Mouse (Mus musculus): Measurements from ENCODE around the gene Myo16. TPM values are rescaled to one million over a fixed set of nuclear protein-coding genes. Genes with fewer than 3 reads are reported as not detected.

The Myo16 gene
- polyA plus RNA-seq, 1 experiment, result 0.66 TPM

GRCm38 (mm10) chr8:10458151-10458649 is 304.5 kb downstream of the Myo16 start:
- WGBS, result 89% methylated on average over 9 of the region's 9 CpGs
- no peak for TF ChIP-seq POLR2A (IDR thresholded peaks at IDR 0.05; ENCODE audit: control insufficient read depth, extremely low read depth, insufficient read depth, low read length, poor library complexity)
- no peak for TF ChIP-seq CTCF (IDR thresholded peaks at IDR 0.05; ENCODE audit: borderline replicate concordance, control insufficient read depth, extremely low read depth, insufficient read depth, low read length, poor library complexity)
- Histone ChIP-seq H3K36me3 (ENCODE audit: control insufficient read depth, insufficient read depth, low read length) (no peaks in the 10 kb centered on the region), H3K27ac (ENCODE audit: control insufficient read depth, insufficient read depth, low read length) (no peak overlapping the region), H3K4me3 (ENCODE audit: control insufficient read depth, insufficient read depth, low read length) (no peak overlapping the region), H3K4me1 (replicated peaks; ENCODE audit: control insufficient read depth, insufficient read depth, low read length) (no peaks in the 10 kb centered on the region), H3K27me3 (ENCODE audit: control insufficient read depth, insufficient read depth, low read length) (no peaks in the 10 kb centered on the region)
- DNase-seq, result no peak

GRCm38 (mm10) chr8:10462271-10462670 is 308.6 kb downstream of the Myo16 start:
- no peak for DNase-seq
- no peaks in the 10 kb centered on the region for H3K27me3 ChIP-seq (ENCODE audit: control insufficient read depth, insufficient read depth, low read length)
- no peak overlapping the region for H3K27ac ChIP-seq (ENCODE audit: control insufficient read depth, insufficient read depth, low read length)
- H3K4me3 ChIP-seq (ENCODE audit: control insufficient read depth, insufficient read depth, low read length), result no peak overlapping the region
- H3K36me3 ChIP-seq (ENCODE audit: control insufficient read depth, insufficient read depth, low read length), result no peaks in the 10 kb centered on the region
- no peak for TF ChIP-seq CTCF (IDR thresholded peaks at IDR 0.05; ENCODE audit: borderline replicate concordance, control insufficient read depth, extremely low read depth, insufficient read depth, low read length, poor library complexity)
- no peak for TF ChIP-seq POLR2A (IDR thresholded peaks at IDR 0.05; ENCODE audit: control insufficient read depth, extremely low read depth, insufficient read depth, low read length, poor library complexity)
- 70% methylated on average over 5 of the region's 5 CpGs for WGBS
- no peaks in the 10 kb centered on the region for H3K4me1 ChIP-seq (replicated peaks; ENCODE audit: control insufficient read depth, insufficient read depth, low read length)

GRCm38 (mm10) chr8:10468490-10468889 is 314.8 kb downstream of the Myo16 start:
- H3K4me1 ChIP-seq (replicated peaks; ENCODE audit: control insufficient read depth, insufficient read depth, low read length), result no peaks in the 10 kb centered on the region
- no peaks in the 10 kb centered on the region for H3K36me3 ChIP-seq (ENCODE audit: control insufficient read depth, insufficient read depth, low read length)
- TF ChIP-seq CTCF (IDR thresholded peaks at IDR 0.05; ENCODE audit: borderline replicate concordance, control insufficient read depth, extremely low read depth, insufficient read depth, low read length, poor library complexity) (no peak), POLR2A (IDR thresholded peaks at IDR 0.05; ENCODE audit: control insufficient read depth, extremely low read depth, insufficient read depth, low read length, poor library complexity) (no peak)
- H3K27me3 ChIP-seq (ENCODE audit: control insufficient read depth, insufficient read depth, low read length), result no peaks in the 10 kb centered on the region
- no peak overlapping the region for H3K4me3 ChIP-seq (ENCODE audit: control insufficient read depth, insufficient read depth, low read length)
- 35% methylated on average over 3 of the region's 3 CpGs for WGBS
- no peak overlapping the region for H3K27ac ChIP-seq (ENCODE audit: control insufficient read depth, insufficient read depth, low read length)
- no peak for DNase-seq

DNA sequence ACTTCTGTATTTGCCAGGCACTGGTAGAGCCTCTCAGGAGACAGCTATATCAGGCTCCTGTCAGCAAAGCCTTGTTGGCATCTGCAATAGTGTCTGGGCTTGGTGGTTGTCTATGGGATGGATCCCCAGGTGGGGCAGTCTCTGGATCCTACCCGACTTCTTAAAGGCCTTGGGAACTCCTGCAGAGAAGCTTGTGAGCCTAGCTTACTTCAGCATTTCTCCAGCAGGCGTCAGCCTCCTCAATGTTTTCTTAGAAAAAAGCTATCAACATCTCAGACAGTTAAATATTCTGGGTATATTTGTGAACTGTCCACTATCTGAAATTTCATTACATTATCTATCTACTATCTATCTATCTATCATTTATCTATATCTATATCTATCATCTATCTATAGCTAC is 315.9 kb downstream of the Myo16 start:
- H3K36me3 ChIP-seq (ENCODE audit: control insufficient read depth, insufficient read depth, low read length), result no peaks in the 10 kb centered on the region
- H3K27me3 ChIP-seq (ENCODE audit: control insufficient read depth, insufficient read depth, low read length), result no peaks in the 10 kb centered on the region
- 74% methylated on average over 2 of the region's 2 CpGs for WGBS
- no peak for DNase-seq
- no peak overlapping the region for H3K27ac ChIP-seq (ENCODE audit: control insufficient read depth, insufficient read depth, low read length)
- TF ChIP-seq POLR2A (IDR thresholded peaks at IDR 0.05; ENCODE audit: control insufficient read depth, extremely low read depth, insufficient read depth, low read length, poor library complexity) (no peak), CTCF (IDR thresholded peaks at IDR 0.05; ENCODE audit: borderline replicate concordance, control insufficient read depth, extremely low read depth, insufficient read depth, low read length, poor library complexity) (no peak)
- H3K4me1 ChIP-seq (replicated peaks; ENCODE audit: control insufficient read depth, insufficient read depth, low read length), result no peaks in the 10 kb centered on the region
- no peak overlapping the region for H3K4me3 ChIP-seq (ENCODE audit: control insufficient read depth, insufficient read depth, low read length)

DNA sequence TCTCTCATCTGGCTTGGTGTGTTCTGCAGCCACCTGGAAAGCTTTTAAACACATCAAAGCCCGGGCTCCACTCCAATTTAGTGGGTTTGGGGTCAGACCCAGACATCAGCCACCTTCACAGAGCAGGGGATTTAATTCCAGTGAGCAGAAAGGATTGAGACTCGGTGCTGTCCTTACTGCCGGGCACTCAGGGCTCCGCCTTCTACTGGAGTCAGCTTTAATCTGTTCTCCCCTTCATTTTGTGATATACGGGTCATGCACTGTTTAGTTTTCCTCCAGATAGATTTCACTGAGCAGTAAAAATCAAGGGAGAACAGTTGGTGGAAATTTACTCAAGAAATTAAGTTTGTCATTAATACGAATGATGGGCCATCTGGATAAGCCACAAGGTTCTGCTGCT is 316.6 kb downstream of the Myo16 start:
- 83% methylated on average over 6 of the region's 6 CpGs for WGBS
- no peak for TF ChIP-seq CTCF (IDR thresholded peaks at IDR 0.05; ENCODE audit: borderline replicate concordance, control insufficient read depth, extremely low read depth, insufficient read depth, low read length, poor library complexity)
- TF ChIP-seq POLR2A (IDR thresholded peaks at IDR 0.05; ENCODE audit: control insufficient read depth, extremely low read depth, insufficient read depth, low read length, poor library complexity), result no peak
- H3K4me1 ChIP-seq (replicated peaks; ENCODE audit: control insufficient read depth, insufficient read depth, low read length), result no peaks in the 10 kb centered on the region

GRCm38 (mm10) chr8:10472371-10472770 is 318.7 kb downstream of the Myo16 start:
- DNase-seq, result no peak
- TF ChIP-seq CTCF (IDR thresholded peaks at IDR 0.05; ENCODE audit: borderline replicate concordance, control insufficient read depth, extremely low read depth, insufficient read depth, low read length, poor library complexity) (no peak), POLR2A (IDR thresholded peaks at IDR 0.05; ENCODE audit: control insufficient read depth, extremely low read depth, insufficient read depth, low read length, poor library complexity) (no peak)
- no peak overlapping the region for H3K27ac ChIP-seq (ENCODE audit: control insufficient read depth, insufficient read depth, low read length)
- H3K4me3 ChIP-seq (ENCODE audit: control insufficient read depth, insufficient read depth, low read length), result no peak overlapping the region
- no peaks in the 10 kb centered on the region for H3K36me3 ChIP-seq (ENCODE audit: control insufficient read depth, insufficient read depth, low read length)
- WGBS, result 94% methylated on average over 3 of the region's 3 CpGs
- H3K4me1 ChIP-seq (replicated peaks; ENCODE audit: control insufficient read depth, insufficient read depth, low read length), result no peaks in the 10 kb centered on the region
- H3K27me3 ChIP-seq (ENCODE audit: control insufficient read depth, insufficient read depth, low read length), result no peaks in the 10 kb centered on the region

More for the DNA sequence above, 316.6 kb downstream of the Myo16 start:
- Histone ChIP-seq H3K27ac (ENCODE audit: control insufficient read depth, insufficient read depth, low read length) (no peak overlapping the region), H3K36me3 (ENCODE audit: control insufficient read depth, insufficient read depth, low read length) (no peaks in the 10 kb centered on the region), H3K4me3 (ENCODE audit: control insufficient read depth, insufficient read depth, low read length) (no peak overlapping the region), H3K27me3 (ENCODE audit: control insufficient read depth, insufficient read depth, low read length) (no peaks in the 10 kb centered on the region)
- no peak for DNase-seq

DNA sequence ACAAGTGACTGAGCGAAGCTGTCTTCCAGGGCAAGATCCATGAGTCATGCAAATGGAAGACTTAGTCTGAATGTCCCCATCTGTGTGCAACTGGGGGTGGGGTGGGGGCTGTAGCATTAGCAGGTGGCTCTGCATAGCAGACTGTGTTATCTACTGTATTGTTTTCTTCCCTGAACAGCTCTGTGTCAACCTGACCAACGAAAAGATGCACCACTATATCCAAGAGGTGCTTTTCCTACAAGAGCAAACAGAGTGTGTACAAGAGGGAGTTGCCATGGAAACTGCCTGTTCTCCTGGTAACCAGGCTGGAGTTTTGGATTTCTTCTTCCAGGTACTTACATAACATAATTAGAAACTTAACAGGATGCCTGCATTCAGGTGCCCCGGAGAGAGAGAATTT is 320.7 kb downstream of the Myo16 start:
- H3K36me3 ChIP-seq (ENCODE audit: control insufficient read depth, insufficient read depth, low read length), result no peaks in the 10 kb centered on the region
- no peak overlapping the region for H3K27ac ChIP-seq (ENCODE audit: control insufficient read depth, insufficient read depth, low read length)
- TF ChIP-seq CTCF (IDR thresholded peaks at IDR 0.05; ENCODE audit: borderline replicate concordance, control insufficient read depth, extremely low read depth, insufficient read depth, low read length, poor library complexity), result no peak
- 90% methylated on average over 3 of the region's 3 CpGs for WGBS
- no peak overlapping the region for H3K4me3 ChIP-seq (ENCODE audit: control insufficient read depth, insufficient read depth, low read length)
- no peaks in the 10 kb centered on the region for H3K27me3 ChIP-seq (ENCODE audit: control insufficient read depth, insufficient read depth, low read length)
- no peak for DNase-seq
- H3K4me1 ChIP-seq (replicated peaks; ENCODE audit: control insufficient read depth, insufficient read depth, low read length), result no peaks in the 10 kb centered on the region

Measured in thymus, adult 2 months (tissue).